Mouse (Mus musculus) adrenal gland, postnatal 4 days (tissue): ENCODE data around the gene Ppp1r14c. TPM values are rescaled to one million over a fixed set of nuclear protein-coding genes. Genes with fewer than 3 reads are reported as not detected.
"Not testable (repeated sequence)": the region's sequence is repeated elsewhere in the genome, so short reads cannot be mapped to it uniquely, and the experiment has no call there.

Experiments used
- DNase-seq, 2 experiments: peaks; one replicate each; pipeline ENCODE4 v3.0.0; 2021 to 2022; ENCODE audit warnings: low spot score in 2 of 2, mixed read lengths in 2 of 2
- total RNA-seq, 2 experiments: library from RNA; stranded (reverse); gene quantifications; 2 replicates each; pipeline ENCODE4 v1.2.3; 2021

The Ppp1r14c gene
- total RNA-seq, 2 experiments from 2014 or later, result 8.3 to 13.6 TPM

DNA sequence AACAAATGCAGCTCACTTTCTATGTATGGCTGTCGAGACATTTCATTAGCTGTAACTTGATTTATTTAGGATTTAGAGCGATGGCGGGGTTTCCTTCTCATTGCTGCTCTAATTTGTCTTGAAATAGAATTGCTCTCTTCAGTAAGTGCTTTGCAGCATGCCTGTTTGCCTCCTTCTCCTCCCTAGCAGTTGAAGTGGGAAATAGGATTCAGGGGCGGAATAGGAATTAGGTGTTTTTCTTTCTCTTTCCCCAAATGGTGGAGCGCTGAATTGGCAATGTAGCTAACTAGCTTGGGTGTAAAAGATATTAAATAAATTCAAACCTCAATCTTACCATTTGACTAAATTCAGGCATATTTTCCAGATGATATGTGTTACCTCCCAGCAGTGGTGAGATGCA lies 32.2 kb downstream of the Ppp1r14c start:
- DNase-seq, result no peak

GRCm38 (mm10) chr10:3402284-3402683 lies 36.4 kb downstream of the Ppp1r14c start:
- no peak for DNase-seq

DNA sequence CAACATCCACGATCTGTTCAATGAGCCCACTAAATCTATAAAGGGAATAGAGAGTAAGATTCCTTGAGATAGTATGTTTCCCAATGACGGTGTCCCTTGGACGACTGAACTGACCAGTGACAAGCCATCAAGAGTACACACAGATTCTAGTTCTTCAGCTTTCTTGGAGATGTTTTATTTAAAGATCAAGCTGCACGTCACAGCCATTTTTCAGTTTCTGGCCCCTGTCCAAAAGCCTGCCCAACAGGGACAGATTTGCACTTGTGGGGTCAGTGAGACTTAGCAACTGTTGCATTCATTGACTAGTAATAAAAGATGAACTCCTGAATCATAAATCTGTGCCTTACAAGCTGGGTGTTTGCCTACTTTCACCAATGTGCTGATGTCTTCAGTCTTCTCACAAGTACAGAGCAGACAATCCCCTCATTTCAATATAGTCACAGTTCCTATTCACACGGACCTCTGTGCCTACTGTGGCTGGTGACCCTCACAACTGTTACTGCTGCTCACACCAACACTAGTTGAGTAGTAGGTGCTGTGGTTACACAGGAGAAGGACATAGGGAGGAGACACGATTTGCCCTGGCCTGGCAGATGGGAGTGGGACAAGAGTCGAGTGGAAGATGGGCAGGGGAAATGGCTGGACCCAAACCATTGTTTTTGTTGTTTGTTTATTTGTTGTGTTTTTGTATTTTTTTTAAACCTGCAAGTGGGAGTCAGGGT lies 37.7 kb downstream of the Ppp1r14c start:
- no peak for DNase-seq

- DNase-seq, result no peak
Observed at GRCm38 (mm10) chr10:3404362-3404761, 38.5 kb downstream of the Ppp1r14c start.

DNA sequence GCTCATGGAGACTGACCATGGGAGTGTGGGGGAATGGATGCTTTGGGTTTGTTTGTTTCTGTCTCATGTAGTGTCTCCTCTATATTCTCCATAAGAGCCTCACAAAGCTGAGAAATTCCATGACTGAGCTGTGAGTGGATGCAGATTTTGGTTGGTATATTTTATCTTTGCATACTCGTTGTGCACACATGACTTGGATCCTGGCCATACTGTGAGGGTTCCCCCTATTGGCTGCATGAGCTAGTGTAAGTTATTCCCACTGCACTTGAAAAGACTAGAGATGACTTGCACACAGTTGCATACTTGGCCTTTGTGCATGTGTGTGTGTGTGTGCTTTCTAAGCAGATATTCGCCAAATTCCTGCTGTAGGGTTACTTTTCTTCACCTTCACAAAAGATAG lies 40.4 kb downstream of the Ppp1r14c start:
- no peak for DNase-seq

DNA sequence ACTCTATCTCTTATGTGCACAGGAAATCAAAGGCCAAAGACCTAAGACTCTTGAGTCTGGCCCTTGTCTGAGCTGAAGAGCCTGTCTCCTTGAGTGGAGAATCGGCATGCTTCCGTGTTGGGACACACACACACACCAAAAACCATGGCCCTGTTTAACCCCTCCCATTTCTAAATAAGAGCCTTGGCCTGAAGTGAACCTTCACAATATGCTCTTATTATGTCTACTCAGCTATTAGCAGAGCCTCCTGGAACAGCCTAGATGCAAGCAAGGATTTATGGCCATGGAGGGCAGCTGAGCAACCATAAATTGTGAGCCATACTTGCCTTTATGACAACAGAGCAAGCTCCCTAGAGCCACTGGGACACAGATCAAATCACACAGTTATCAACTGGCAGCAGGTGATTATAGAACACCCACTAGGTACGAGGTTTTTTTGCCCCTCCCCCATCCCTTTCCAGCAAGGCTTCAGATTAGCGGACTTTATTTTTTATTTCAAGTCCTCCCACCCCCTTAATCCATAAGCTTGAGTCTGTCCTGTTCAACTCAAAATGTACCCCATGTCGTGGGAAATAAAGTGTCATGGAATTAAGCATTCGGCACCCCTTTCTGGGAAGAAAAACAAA lies 42.3 kb downstream of the Ppp1r14c start:
- DNase-seq, result no peak

- DNase-seq, result no peak
Observed at GRCm38 (mm10) chr10:3408699-3409098, 42.8 kb downstream of the Ppp1r14c start.

DNA sequence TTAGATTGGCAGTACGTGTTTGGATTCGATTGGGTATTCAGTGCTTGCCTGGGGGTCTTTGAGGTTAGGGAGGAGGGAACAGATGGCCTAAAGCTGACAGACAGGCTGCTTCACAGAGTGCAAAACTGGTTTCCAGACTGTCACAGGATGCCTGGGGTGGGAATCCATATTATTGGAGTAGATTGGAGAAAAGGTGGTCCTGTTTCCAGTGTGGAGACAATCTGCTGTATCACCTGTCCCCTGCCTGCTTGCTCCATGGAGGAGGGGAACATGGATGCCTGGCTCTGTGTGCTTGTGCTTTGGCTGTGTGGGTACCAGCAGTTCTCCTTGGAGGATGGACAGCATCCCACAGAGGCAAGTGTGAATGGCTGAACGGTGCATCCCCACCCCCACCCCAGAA lies 45.4 kb downstream of the Ppp1r14c start:
- no peak for DNase-seq

DNA sequence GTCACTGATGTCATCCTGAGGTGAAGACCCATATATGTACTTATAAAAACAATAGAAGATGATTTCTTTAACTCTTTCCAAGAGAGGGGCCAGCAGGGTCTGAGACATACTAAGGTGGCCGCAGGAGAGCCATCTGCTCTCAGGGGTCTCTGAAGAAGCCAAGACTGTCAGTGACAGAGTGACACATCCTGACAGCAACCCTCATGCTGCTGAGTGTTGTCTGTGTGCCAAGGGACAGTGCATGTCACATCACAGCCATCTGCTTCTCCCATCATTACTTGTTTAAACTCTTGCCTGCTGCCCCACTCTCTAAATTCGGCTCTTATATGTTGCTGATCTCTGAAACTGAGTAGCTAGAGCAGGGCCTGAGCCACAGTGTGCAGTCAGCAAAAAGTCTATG lies 45.8 kb downstream of the Ppp1r14c start:
- no peak for DNase-seq

DNA sequence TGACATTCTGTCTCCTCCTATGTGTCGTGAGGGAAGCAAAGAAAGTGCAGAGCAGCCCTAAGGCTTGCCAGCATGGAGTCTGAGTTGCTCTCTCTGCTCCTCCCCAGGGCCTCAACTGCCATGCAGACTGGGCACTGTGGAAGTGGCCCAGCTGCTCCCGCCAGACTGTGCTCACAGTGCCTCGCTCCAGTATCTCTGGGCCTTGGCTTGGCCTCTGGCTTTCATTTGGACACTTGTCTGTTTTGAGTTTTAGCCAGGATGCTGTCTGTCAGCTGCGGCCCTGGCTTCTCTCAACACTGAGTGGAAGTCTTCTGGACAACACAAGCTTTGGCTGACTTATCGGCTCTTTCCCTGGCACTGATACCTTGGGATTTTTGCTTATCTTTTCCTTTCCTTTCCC lies 49.0 kb downstream of the Ppp1r14c start:
- DNase-seq, result no peak

DNA sequence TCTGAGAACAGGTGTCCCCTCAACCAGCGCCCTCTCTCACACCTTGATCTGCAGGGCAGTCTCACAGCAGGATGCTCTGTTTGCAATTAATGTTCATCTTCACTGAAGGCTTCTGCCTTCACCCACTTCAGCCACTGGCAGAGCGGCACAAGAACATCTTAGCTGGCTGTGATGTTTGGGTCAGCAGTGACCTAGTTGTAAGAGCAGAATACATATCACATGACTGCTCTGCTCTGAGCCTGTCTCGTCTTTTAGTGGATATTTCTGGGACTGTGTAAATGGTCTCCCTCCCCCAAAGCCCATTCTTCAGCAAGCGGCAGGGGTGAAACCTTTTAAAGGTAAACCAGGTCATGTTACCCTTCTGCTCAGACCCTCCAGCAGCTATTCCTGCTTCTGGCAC lies 50.7 kb downstream of the Ppp1r14c start:
- DNase-seq, result no peak

DNA sequence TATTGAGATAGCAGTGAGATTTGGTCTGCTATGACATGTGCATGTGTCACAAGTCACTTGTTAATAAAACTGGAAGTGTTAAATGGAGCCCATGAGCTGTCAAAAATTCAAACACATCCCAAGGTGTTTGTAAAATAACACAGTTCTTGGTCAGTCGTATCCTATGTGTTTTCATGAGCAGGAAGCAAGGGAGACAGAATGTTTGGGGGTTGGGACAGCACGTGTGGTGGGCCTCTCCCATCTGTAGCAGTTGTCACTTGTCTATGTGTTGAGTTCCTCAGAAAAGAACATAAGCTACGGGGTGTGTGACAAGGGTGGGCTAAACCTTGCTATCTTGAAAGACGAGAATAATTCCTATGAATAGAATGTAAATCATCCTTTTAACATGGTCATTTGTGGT lies 51.6 kb downstream of the Ppp1r14c start:
- DNase-seq, result no peak

GRCm38 (mm10) chr10:3424016-3424415 lies 58.2 kb downstream of the Ppp1r14c start:
- DNase-seq, result no peak

GRCm38 (mm10) chr10:3427689-3428399 lies 62.0 kb downstream of the Ppp1r14c start:
- peak in 1 of 2 experiments; percentile 5 for DNase-seq

GRCm38 (mm10) chr10:3434848-3435474 lies 69.1 kb downstream of the Ppp1r14c start:
- DNase-seq, result no peak

- no peak for DNase-seq
Observed at GRCm38 (mm10) chr10:3440722-3441471, 75.0 kb downstream of the Ppp1r14c start.

- not testable (repeated sequence) for DNase-seq
Observed at GRCm38 (mm10) chr10:3446748-3447147, 80.9 kb downstream of the Ppp1r14c start.

DNA sequence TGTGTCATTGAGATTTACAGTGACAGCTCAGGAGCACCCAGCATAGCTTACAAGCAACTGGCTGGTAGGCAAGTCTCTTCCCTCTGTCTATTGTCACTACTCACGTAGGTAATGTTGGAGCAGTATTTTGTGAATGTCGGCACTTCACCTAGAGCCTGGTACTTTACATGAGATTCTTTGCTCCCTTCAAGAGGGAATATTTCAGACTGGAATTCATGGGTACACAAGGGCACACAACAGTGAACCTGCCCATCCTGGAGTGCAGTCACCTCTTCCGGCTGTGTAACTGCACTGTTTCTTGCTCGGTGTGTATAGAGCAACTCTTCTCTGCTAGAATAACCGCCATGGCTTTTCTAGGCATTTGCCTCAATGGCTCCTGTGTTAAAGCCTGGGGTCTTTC lies 82.8 kb downstream of the Ppp1r14c start:
- DNase-seq, result no peak

GRCm38 (mm10) chr10:3451930-3452329 lies 86.1 kb downstream of the Ppp1r14c start:
- no peak for DNase-seq

GRCm38 (mm10) chr10:3452822-3453475 lies 87.1 kb downstream of the Ppp1r14c start:
- no peak for DNase-seq

DNA sequence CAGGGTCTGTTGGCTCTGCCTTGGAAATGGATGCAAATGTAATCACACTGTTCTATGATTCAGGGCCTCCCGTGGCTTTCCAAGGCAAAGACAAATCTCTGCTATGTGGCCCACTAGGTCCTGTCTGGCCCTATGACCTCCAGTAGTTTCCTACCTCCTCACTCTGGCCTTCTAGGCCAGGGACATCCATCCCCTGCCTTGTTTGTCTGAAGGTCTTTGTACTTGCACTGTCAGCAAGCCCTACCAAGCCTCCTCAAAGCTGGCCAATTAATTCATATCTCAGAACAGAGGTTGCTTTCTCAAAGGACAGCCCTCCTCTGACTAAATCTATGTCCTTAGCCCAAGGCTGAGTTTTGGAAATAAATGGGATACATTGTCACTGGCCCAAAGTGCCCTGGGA lies 92.8 kb downstream of the Ppp1r14c start:
- peak in 1 of 2 experiments; percentile 5 for DNase-seq
